Mouse (Mus musculus) monocyte, adult 59 days (primary cell): ENCODE data around the gene Adora3. TPM values are rescaled to one million over a fixed set of nuclear protein-coding genes. Genes with fewer than 3 reads are reported as not detected.

ENCODE experiments used
- total RNA-seq, 2 experiments: library from RNA; stranded (reverse); gene quantifications; one replicate each; pipeline ENCODE4 v1.2.4; 2023

Adora3 gene
- 1 to 10 TPM in 1 of 2 experiments, under 1 TPM in 1; 0.94 to 1.2 TPM for total RNA-seq

DNA sequence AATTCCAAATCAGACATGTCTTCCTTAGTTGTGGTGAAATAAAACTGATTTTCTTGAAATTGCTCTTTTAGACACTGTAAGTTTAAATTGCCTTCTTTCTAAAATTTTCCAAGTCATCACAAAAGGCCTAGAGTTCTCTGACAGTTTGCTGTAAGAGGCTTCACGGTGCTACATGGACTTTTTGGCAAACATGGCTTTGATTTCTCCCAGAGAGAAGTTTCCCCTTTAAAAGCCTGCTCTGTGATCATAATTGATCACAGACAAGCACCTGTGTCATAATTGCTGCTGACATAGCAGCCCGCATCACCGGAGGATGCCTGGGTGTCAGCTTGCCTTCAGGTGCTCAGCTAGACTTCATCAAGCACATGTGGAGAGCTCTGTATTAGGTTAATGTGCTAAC is at the start of gene Adora3, which contains the start of gene Tmigd3:
Adora3 (plus strand) TSS at position 301 of the 400 bp plus-strand sequence.
Tmigd3 (plus strand) TSS at position 346 of the 400 bp plus-strand sequence.

DNA sequence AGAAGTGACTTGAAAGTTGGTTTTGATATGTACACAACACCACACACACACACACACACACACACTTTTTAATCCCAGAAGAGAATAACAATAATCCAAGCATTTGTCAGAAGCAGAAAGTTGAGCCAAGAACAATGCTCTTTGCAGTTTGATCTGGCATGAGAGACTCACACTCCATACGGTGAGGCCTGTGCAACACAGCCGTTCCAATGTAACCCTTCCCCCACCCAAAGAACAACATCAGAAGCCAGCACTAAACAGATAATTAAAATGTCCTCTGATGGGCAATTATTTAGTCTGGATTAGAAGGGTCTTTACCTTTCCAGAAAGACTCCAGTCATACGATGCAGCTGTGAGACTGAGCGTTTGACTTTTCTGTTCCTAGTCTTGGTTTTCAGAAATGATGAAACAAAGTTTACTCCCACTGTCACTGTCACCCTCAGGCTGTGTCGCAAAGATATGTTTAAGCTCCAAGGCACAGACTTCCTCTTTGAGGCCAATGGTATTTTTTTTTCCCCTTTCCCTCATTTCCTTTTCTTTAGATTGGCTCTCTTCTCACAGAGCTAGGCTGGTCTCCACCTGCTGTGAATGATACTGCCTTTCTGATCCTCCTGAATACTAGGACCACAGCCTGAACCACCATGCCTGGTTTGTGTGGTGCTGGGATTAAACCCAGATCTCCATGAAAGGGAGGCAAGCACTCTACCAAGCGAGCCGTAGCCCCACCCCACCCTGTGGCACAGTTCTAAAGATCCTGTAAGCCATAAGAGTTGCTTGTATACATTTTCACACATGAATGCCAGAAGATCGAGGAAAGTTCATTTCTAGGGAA is 61.8 kb downstream of the Adora3 start, which contains the start of gene I830077J02Rik:
I830077J02Rik (minus strand) TSS at position 425 of the 832 bp plus-strand sequence.

Other genes with a start within 250 kb of the Adora3 start
- 10 to 100 TPM; 12.3 to 13.5 TPM for gene Ddx20, start 183.3 kb upstream of the Adora3 start, total RNA-seq
- not detected for gene Inka2, start 166.3 kb upstream of the Adora3 start, total RNA-seq
- 100 to 1,000 TPM; 359 to 394 TPM for gene Rap1a, start 69.5 kb upstream of the Adora3 start, total RNA-seq
- under 1 TPM in 1 of 2 experiments, not detected in 1; 0.97 TPM for gene Tmigd3, start within 50 bp of the Adora3 start, total RNA-seq
- gene I830077J02Rik, start 61.8 kb downstream of the Adora3 start, total RNA-seq: 100 to 1,000 TPM in 1 of 2 experiments, 10 to 100 TPM in 1; 99.1 to 110 TPM
- 10 to 100 TPM; 18.3 to 26.5 TPM for gene Wdr77, start 88.5 kb downstream of the Adora3 start, total RNA-seq
- 100 to 1,000 TPM; 146 to 151 TPM for gene Atp5f1, start 89.2 kb downstream of the Adora3 start, total RNA-seq
- 1 to 10 TPM; 1.9 to 2.6 TPM for gene Ovgp1, start 102.9 kb downstream of the Adora3 start, total RNA-seq
- gene Pifo, start 143.8 kb downstream of the Adora3 start, total RNA-seq: not detected
- gene Chil5, start 162.0 kb downstream of the Adora3 start, total RNA-seq: under 1 TPM in 1 of 2 experiments, not detected in 1; 0.73 TPM
- not detected for gene Chia1, start 242.4 kb downstream of the Adora3 start, total RNA-seq